Mouse (Mus musculus): Measurements from ENCODE around the gene Nr4a3. TPM values are rescaled to one million over a fixed set of nuclear protein-coding genes. Genes with fewer than 3 reads are reported as not detected.

Gene Nr4a3
- 0.01 TPM in 1 of 2 replicates, not detected in the other for polyA plus RNA-seq (2012; rRNA removed)

DNA sequence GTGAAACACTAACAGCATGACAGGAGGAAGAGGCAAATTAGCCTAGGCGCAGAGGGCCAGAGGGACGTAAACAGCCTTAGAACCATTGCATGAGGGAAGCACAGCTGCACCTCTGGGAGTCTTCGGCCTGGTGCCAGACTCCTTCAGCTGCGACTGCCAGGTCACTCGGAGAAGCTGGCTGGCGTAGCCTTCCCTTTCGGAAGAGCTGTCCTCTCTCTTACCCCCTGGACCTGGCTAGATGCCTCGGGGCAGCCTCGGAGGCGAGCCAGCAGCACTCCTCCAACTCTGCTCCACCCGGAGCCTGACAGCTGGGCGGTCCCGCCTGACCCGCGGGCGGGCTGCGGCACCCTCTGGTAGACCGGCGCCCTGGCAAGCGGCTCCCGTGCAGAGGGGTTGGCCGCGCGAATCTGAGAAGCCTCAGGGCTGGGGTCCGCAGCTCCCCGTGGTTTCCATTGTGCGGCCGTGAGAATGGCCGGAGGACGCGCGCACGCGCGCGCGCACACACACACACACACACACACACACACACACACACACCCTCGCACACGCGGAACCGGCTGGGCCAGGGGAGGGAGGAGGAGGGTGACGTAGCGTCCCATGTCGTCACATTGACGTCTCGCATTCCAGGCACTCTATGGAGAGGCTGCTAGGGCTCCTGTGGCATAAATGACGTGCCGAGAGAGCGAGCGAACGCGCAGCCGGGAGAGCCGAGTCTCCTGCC lies at the start of gene Nr4a3:
Gene Nr4a3 (plus strand): TSS at position 663 of the 721 bp plus-strand sequence.

DNA sequence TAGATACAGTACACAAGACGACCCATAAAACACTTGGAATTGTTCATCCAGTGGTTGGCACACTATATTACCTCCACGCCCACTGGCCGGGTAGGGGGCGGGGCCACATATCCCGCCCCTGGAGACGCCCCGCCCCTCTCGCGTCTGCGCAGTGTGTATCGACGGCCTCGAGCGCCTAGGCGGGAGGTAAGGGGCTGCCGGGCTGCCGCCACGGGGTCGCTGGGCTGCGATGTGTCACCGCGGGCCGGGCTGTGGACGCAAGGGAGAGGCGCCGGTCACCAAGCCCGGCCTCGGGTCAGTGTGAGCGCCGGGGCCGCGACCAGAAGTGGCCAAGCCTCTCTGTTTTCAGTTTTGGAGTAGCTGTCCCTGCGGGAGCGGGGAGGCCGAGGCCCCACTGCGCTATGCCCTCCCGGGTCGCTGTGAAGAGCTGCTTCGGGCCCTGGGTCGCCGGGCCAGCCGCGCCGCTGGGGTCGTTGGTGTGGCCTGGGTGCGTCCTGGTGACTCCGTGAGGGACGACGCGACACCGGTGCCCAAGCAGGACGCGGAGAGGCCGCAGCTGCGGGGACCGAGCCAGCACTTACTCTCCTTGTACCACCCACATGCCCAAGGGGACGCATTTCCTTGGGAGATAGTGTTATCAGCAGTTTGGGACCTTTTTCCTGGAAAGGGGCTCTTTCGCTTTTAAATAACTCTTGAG lies 80.0 kb downstream of the Nr4a3 start, which contains the start of gene Stx17:
Gene Stx17 (plus strand): TSS at position 143 of the 697 bp plus-strand sequence.

Other genes with a start within 250 kb of the Nr4a3 start
- 6.5 and 7.4 TPM in 2 replicates for gene Stx17, start 79.8 kb downstream of the Nr4a3 start, polyA plus RNA-seq (2012; rRNA removed)
- gene Erp44, start 234.4 kb downstream of the Nr4a3 start, polyA plus RNA-seq (2012; rRNA removed), result 15.2 and 17.7 TPM in 2 replicates
- 0.95 and 1.0 TPM in 2 replicates for gene Invs, start 234.6 kb downstream of the Nr4a3 start, polyA plus RNA-seq (2012; rRNA removed)

Measured in liver, embryonic 14 days (tissue).